Mouse (Mus musculus): ENCODE measurements around the gene Ntrk3. TPM values are rescaled to one million over a fixed set of nuclear protein-coding genes. Genes with fewer than 3 reads are reported as not detected.

Gene Ntrk3
- polyA plus RNA-seq, 2 experiments: 5.3 to 15.0 TPM

GRCm38 (mm10) chr7:78669407-78669806 is 68.4 kb downstream of the Ntrk3 start:
- no peak for TF ChIP-seq POLR2A (IDR thresholded peaks at IDR 0.05; ENCODE audit: borderline replicate concordance, extremely low read depth, insufficient read depth, insufficient read length)
- Histone ChIP-seq H3K4me1 (ENCODE audit: control insufficient read depth, insufficient read depth, low read length) (no peaks in the 10 kb centered on the region), H3K9ac (ENCODE audit: low read depth, low read length, severe bottlenecking) (no peak overlapping the region), H3K9me3 (ENCODE audit: control insufficient read depth, low read length) (no peaks in the 10 kb centered on the region), H3K36me3 (ENCODE audit: control insufficient read depth, insufficient read depth, low read length) (no peaks in the 10 kb centered on the region), H3K27me3 (ENCODE audit: control insufficient read depth, insufficient read depth, low read length) (no peaks in the 10 kb centered on the region), H3K4me3 (replicated peaks; ENCODE audit: low read length) (no peak overlapping the region), H3K4me2 (replicated peaks; ENCODE audit: low read depth, low read length, severe bottlenecking) (no peak overlapping the region), H3K27ac (replicated peaks; ENCODE audit: low read depth, low read length) (no peak overlapping the region)
- DNase-seq (ENCODE audit: low spot score) (no peak), ATAC-seq (ENCODE audit: low FRiP score, low read depth) (no peak)
- WGBS: 88% methylated on average over 16 of the region's 16 CpGs

GRCm38 (mm10) chr7:78668916-78669315 is 68.9 kb downstream of the Ntrk3 start:
- H3K4me1 ChIP-seq (ENCODE audit: control insufficient read depth, insufficient read depth, low read length): no peaks in the 10 kb centered on the region
- DNase-seq (ENCODE audit: low spot score) (no peak), ATAC-seq (ENCODE audit: low FRiP score, low read depth) (no peak)
- no peak overlapping the region for H3K27ac ChIP-seq (replicated peaks; ENCODE audit: low read depth, low read length)
- no peak overlapping the region for H3K4me2 ChIP-seq (replicated peaks; ENCODE audit: low read depth, low read length, severe bottlenecking)
- H3K9me3 ChIP-seq (ENCODE audit: control insufficient read depth, low read length): no peaks in the 10 kb centered on the region
- no peak overlapping the region for H3K9ac ChIP-seq (ENCODE audit: low read depth, low read length, severe bottlenecking)
- no peaks in the 10 kb centered on the region for H3K27me3 ChIP-seq (ENCODE audit: control insufficient read depth, insufficient read depth, low read length)
- WGBS: 90% methylated on average over 6 of the region's 6 CpGs
- H3K4me3 ChIP-seq (replicated peaks; ENCODE audit: low read length): no peak overlapping the region
- no peaks in the 10 kb centered on the region for H3K36me3 ChIP-seq (ENCODE audit: control insufficient read depth, insufficient read depth, low read length)
- TF ChIP-seq POLR2A (IDR thresholded peaks at IDR 0.05; ENCODE audit: borderline replicate concordance, extremely low read depth, insufficient read depth, insufficient read length): no peak

GRCm38 (mm10) chr7:78668003-78668635 is 69.7 kb downstream of the Ntrk3 start:
- Histone ChIP-seq H3K27ac (replicated peaks; ENCODE audit: low read depth, low read length) (no peak overlapping the region), H3K9me3 (ENCODE audit: control insufficient read depth, low read length) (no peaks in the 10 kb centered on the region), H3K4me2 (replicated peaks; ENCODE audit: low read depth, low read length, severe bottlenecking) (no peak overlapping the region), H3K36me3 (ENCODE audit: control insufficient read depth, insufficient read depth, low read length) (no peaks in the 10 kb centered on the region), H3K4me1 (ENCODE audit: control insufficient read depth, insufficient read depth, low read length) (no peaks in the 10 kb centered on the region), H3K9ac (ENCODE audit: low read depth, low read length, severe bottlenecking) (no peak overlapping the region), H3K4me3 (replicated peaks; ENCODE audit: low read length) (no peak overlapping the region), H3K27me3 (ENCODE audit: control insufficient read depth, insufficient read depth, low read length) (no peaks in the 10 kb centered on the region)
- 84% methylated on average over 6 of the region's 6 CpGs for WGBS
- TF ChIP-seq POLR2A (IDR thresholded peaks at IDR 0.05; ENCODE audit: borderline replicate concordance, extremely low read depth, insufficient read depth, insufficient read length): no peak
- DNase-seq (ENCODE audit: low spot score) (no peak), ATAC-seq (ENCODE audit: low FRiP score, low read depth) (no peak)

GRCm38 (mm10) chr7:78660832-78661231 is 77.0 kb downstream of the Ntrk3 start:
- H3K4me3 ChIP-seq (replicated peaks; ENCODE audit: low read length): no peak overlapping the region
- no peak for ATAC-seq (ENCODE audit: low FRiP score, low read depth)
- no peak overlapping the region for H3K4me2 ChIP-seq (replicated peaks; ENCODE audit: low read depth, low read length, severe bottlenecking)
- WGBS: 78% methylated on average over 7 of the region's 7 CpGs
- no peak overlapping the region for H3K27ac ChIP-seq (replicated peaks; ENCODE audit: low read depth, low read length)
- H3K4me1 ChIP-seq (ENCODE audit: control insufficient read depth, insufficient read depth, low read length): no peaks in the 10 kb centered on the region
- no peak for TF ChIP-seq POLR2A (IDR thresholded peaks at IDR 0.05; ENCODE audit: borderline replicate concordance, extremely low read depth, insufficient read depth, insufficient read length)
- DNase-seq (ENCODE audit: low spot score): no peak
- no peaks in the 10 kb centered on the region for H3K36me3 ChIP-seq (ENCODE audit: control insufficient read depth, insufficient read depth, low read length)
- no peaks in the 10 kb centered on the region for H3K27me3 ChIP-seq (ENCODE audit: control insufficient read depth, insufficient read depth, low read length)
- no peak overlapping the region for H3K9ac ChIP-seq (ENCODE audit: low read depth, low read length, severe bottlenecking)
- no peaks in the 10 kb centered on the region for H3K9me3 ChIP-seq (ENCODE audit: control insufficient read depth, low read length)

- Histone ChIP-seq H3K4me3 (replicated peaks; ENCODE audit: low read length) (no peak overlapping the region), H3K27me3 (ENCODE audit: control insufficient read depth, insufficient read depth, low read length) (no peaks in the 10 kb centered on the region), H3K9me3 (ENCODE audit: control insufficient read depth, low read length) (no peaks in the 10 kb centered on the region), H3K4me1 (ENCODE audit: control insufficient read depth, insufficient read depth, low read length) (no peaks in the 10 kb centered on the region), H3K27ac (replicated peaks; ENCODE audit: low read depth, low read length) (no peak overlapping the region), H3K36me3 (ENCODE audit: control insufficient read depth, insufficient read depth, low read length) (no peaks in the 10 kb centered on the region), H3K9ac (ENCODE audit: low read depth, low read length, severe bottlenecking) (no peak overlapping the region), H3K4me2 (replicated peaks; ENCODE audit: low read depth, low read length, severe bottlenecking) (no peak overlapping the region)
- ATAC-seq (ENCODE audit: low FRiP score, low read depth): no peak
- DNase-seq (ENCODE audit: low spot score): no peak
- TF ChIP-seq POLR2A (IDR thresholded peaks at IDR 0.05; ENCODE audit: borderline replicate concordance, extremely low read depth, insufficient read depth, insufficient read length): no peak
- WGBS: 82% methylated on average over 2 of the region's 2 CpGs
Observed at GRCm38 (mm10) chr7:78659846-78660245, 78.0 kb downstream of the Ntrk3 start.
